Mouse (Mus musculus) bone marrow, adult 2 months (tissue): ENCODE results near the gene Ssu72. TPM values are rescaled to one million over a fixed set of nuclear protein-coding genes. Genes with fewer than 3 reads are reported as not detected.

Experiments
- H3K27ac ChIP-seq: fragments of 200-500 bp; 2 replicates; pipeline ENCODE4 v1.5.1; 2012; ENCODE audit warnings: low read depth, mild to moderate bottlenecking, control low read depth, inconsistent platforms, low read length; ENCODE audit not compliant: control insufficient read depth, poor library complexity, insufficient read depth
- H3K4me1 ChIP-seq: fragments of 200-500 bp; 2 replicates; pipeline ENCODE4 v1.6.1; 2011; ENCODE audit warnings: low read length; ENCODE audit not compliant: control insufficient read depth, insufficient read depth
- H3K4me3 ChIP-seq: fragments of 200-500 bp; replicated peaks from 2 replicates; pipeline ENCODE3; 2011; ENCODE audit warnings: mild to moderate bottlenecking, low read depth, low read length, control low read depth; ENCODE audit not compliant: control insufficient read depth
- CTCF ChIP-seq: fragments of 200-500 bp; IDR thresholded peaks from 2 replicates; pipeline ENCODE4 v1.5.1; 2011; ENCODE audit warnings: low read length, control low read depth; ENCODE audit not compliant: control insufficient read depth, insufficient read depth
- POLR2A ChIP-seq: fragments of 200-500 bp; IDR thresholded peaks from 2 replicates; pipeline ENCODE4 v1.6.1; 2011; ENCODE audit warnings: low read depth, mild to moderate bottlenecking, control low read depth, low read length, borderline replicate concordance; ENCODE audit not compliant: control insufficient read depth
- WGBS: fragments of 180-500 bp; shearing (Covaris S2); methylation state at CpG from one replicate; pipeline ENCODE4 v1.1.7; 2018; 5-methylcytosine and 5-hydroxymethylcytosine counted together
- polyA plus RNA-seq: library from polyadenylated mRNA; stranded (reverse); fragments of >200 nt; gene quantifications from 2 replicates; pipeline ENCODE4 v1.2.4, GENCODE M21; 2011; ENCODE audit warnings: low replicate concordance; ENCODE audit not compliant: missing spikeins, insufficient read depth, insufficient read length

The Ssu72 gene
- polyA plus RNA-seq, 1 experiment: 53.2 TPM

DNA sequence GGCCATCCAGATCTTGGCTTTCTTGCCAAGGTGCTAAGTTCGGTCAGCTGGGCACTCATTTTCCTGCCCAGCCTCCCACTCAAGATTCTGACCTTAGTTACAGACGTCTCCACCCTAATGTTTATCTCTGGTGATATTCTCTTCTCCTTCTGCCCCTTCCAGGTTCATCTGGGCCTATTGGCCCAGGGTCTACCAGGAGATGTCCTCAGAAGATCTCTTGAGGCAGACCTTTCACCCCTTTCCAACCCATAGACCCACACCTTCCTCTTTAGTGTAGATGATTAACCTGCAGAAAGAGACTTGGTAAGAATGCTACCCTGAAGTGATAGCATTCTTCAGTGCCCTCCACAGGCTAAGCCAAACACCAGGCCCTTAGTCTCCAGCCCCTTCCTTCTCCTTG is 67.1 kb downstream of the Ssu72 start:
- TF ChIP-seq CTCF: no peak
- no peak for TF ChIP-seq POLR2A
- Histone ChIP-seq H3K27ac (no peak overlapping the region), H3K4me3 (no peak overlapping the region), H3K4me1 (peaks cover 6% of the 10 kb centered on the region)
- 65% methylated on average over 2 of the region's 2 CpGs for WGBS

DNA sequence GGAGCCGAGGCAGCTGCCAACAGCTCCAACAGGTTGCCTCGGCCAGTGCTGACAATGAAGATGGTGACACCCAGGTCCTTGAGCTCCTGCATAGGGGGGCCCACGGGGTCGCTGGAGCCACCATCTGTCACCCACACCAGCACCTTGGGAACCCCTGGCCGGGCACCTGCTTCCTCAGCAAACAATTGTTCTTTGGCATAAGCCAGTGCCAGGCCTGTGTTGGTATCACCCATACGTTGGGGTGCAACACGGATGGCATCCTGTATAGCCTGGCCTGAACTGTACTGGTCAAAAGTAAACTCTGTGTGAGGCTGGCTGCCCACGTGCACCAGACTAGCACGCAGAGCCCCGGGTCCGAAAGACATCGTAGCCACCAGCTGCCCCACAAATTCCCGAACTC is 68.2 kb downstream of the Ssu72 start:
- Histone ChIP-seq H3K27ac (no peak overlapping the region), H3K4me1 (peaks cover 6% of the 10 kb centered on the region), H3K4me3 (no peak overlapping the region)
- TF ChIP-seq CTCF: no peak
- WGBS: 85% methylated on average over 13 of the region's 13 CpGs

DNA sequence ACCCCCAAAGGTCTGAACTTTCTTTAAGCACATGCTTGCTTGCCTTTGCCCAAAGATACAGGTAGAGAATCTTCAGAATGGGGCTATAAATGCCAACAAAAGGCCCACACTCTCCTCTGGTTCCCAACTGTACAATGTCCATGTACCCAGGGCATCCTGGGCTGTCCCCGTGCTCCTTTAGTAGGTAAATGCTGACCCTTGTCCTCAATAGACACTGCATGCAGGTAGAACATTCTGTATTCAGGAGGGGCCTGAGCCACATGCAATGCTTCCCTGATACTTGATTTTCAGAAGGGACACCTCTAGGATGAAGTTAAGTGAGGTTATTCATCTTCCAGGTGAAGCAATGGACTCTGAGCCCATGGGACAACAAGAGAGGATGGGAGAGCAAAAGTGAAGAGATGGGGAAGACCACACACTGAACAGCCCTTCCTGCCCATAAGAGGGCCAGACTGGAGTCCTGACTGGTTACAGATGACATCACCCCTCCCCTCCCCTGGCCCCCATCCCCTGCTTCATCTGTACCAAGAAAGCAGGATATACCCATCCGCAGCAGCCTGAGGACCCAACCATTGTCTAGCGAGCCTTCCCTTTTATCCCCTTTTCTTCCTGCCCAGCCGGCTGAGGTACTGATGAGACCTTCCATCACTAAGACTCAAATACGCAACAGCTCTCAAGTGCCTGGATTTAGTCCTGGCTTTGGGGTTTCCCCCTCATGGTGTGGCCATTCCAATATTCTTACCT is 68.9 kb downstream of the Ssu72 start:
- Histone ChIP-seq H3K4me1 (peaks cover 6% of the 10 kb centered on the region), H3K4me3 (no peak overlapping the region), H3K27ac (no peak overlapping the region)
- TF ChIP-seq POLR2A (no peak), CTCF (no peak)
- WGBS: 50% methylated on average over 5 of the region's 5 CpGs

- Histone ChIP-seq H3K4me1 (peaks cover 6% of the 10 kb centered on the region), H3K4me3 (peak within 1 kb of the TSS; percentile 40), H3K27ac (no peak within 1 kb of the TSS)
- 1% methylated on average over 35 of the region's 35 CpGs for WGBS
- peak; percentile 29; the same call in 1 of the 2 replicates for TF ChIP-seq POLR2A
- TF ChIP-seq CTCF: no peak
Measured at GRCm38 (mm10) chr4:155774280-155774754, 69.7 kb downstream of the Ssu72 start, which contains the start of gene Vwa1. TSS of gene Vwa1 (minus strand) at chr4:155774698.

- H3K4me3 ChIP-seq: no peak overlapping the region
- TF ChIP-seq CTCF: no peak
- H3K27ac ChIP-seq: no peak overlapping the region
- H3K4me1 ChIP-seq: peaks cover 6% of the 10 kb centered on the region
- WGBS: 17% methylated on average over 9 of the region's 9 CpGs
Measured at GRCm38 (mm10) chr4:155774971-155775740, 70.6 kb downstream of the Ssu72 start.

GRCm38 (mm10) chr4:155775855-155776254 is 71.3 kb downstream of the Ssu72 start:
- WGBS: 72% methylated on average over 3 of the region's 3 CpGs
- TF ChIP-seq CTCF (no peak), POLR2A (no peak)
- no peak overlapping the region for H3K27ac ChIP-seq
- H3K4me3 ChIP-seq: no peak overlapping the region
- peaks cover 4% of the 10 kb centered on the region for H3K4me1 ChIP-seq

GRCm38 (mm10) chr4:155776704-155777335 is 72.2 kb downstream of the Ssu72 start:
- WGBS: 38% methylated on average over 2 of the region's 2 CpGs
- Histone ChIP-seq H3K4me3 (no peak overlapping the region), H3K27ac (no peak overlapping the region), H3K4me1 (peaks cover 4% of the 10 kb centered on the region)
- no peak for TF ChIP-seq CTCF
- no peak for TF ChIP-seq POLR2A

- TF ChIP-seq CTCF (no peak), POLR2A (no peak)
- WGBS: 68% methylated on average over 2 of the region's 2 CpGs
- H3K4me1 ChIP-seq: peaks cover 4% of the 10 kb centered on the region
- H3K4me3 ChIP-seq: no peak overlapping the region
- no peak overlapping the region for H3K27ac ChIP-seq
Measured at GRCm38 (mm10) chr4:155777816-155778215, 73.2 kb downstream of the Ssu72 start.
